Mouse (Mus musculus) thymus, postnatal 0 days (tissue): ENCODE data around the gene Camta1. TPM values are rescaled to one million over a fixed set of nuclear protein-coding genes. Genes with fewer than 3 reads are reported as not detected.

Experiments used
- DNase-seq: peaks from one replicate; pipeline ENCODE4 v3.0.0-alpha.2; 2015; ENCODE audit warnings: low spot score
- polyA plus RNA-seq: library from polyadenylated mRNA; unstranded; fragments of >200 nt; fragmentation: Nextera tagmentation; extraction: Ambion mirVana; gene quantifications from 2 replicates; pipeline ENCODE4 v1.2.1, GENCODE M21; 2015

The Camta1 gene
- polyA plus RNA-seq, 1 experiment from 2014 or later: 122 TPM

- no peak for DNase-seq
Measured at GRCm38 (mm10) chr4:151222635-151223034, 639.0 kb downstream of the Camta1 start.

DNA sequence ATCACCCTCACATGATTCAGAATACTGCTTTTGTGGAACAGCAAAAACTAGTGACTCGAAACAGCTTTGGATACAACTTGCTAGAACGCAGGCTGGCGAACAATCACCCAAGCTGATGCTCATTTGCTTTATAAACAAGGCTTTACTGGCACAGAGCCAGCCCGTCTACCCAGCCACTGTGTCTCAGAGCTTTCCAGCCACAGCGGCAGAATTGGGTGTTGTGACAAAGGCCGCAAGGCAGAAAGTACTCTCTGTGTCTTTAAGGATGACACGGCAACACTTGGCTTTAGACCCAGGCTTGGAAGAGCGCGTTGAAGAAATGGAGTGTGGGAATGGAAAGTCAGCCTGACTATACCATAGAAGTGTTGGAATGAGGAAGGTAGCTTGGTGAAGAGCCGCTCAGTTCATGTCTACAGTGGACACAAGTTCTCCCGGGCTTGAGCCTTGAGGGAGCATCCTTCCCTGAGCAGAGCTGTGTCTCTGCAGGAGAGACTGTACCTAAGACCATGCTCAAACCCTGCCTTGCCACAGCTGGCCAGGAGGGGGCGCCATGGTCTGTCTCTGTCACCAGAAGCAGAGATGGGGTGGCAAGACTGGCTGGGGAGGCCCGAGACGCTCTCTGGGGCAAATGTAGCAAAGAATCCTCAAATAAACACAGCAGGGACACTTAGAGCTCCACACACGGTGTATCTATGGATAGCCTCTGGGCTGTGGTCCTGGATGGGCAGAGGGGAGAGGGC, 645.0 kb downstream of the Camta1 start:
- DNase-seq: no peak

DNA sequence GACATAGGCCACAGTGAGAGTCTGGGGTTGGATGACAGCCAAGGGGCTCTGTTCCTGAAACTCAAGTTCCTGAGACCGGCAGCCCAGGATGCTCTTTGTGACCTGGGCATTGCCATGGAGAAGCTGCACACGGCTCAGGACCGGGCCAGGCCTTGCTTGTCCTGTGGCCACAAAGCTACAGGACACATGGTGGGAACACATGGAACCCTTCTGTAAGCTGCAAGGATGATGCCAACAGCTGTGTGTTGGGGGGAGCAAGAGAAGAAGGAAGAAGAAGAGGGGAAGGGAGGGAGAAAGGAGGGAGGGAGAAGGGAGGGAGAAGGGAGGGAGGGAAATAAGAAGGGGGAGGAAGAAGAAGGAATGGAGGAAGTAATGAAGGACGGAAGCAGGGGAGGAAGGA, 645.8 kb downstream of the Camta1 start:
- no peak for DNase-seq

DNA sequence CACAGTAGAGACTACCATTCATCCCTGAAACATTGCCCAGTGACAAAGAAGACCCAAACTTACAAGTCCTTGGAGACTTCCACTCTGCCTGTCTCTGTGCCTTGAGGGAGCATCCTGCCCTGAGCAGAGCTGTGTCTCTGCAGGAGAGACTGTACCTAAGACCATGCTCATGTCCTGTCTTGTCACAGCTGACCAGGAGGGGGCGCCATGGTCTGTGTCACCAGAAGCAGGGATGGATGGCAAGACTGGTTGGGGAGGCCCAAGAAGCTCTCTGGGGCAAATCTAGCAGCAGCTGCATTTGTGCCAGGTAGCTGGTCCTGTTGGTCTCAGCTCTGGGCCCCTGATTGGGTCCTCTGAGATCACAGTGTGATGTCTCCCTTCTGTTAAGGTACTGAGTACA, 646.5 kb downstream of the Camta1 start:
- no peak for DNase-seq

DNA sequence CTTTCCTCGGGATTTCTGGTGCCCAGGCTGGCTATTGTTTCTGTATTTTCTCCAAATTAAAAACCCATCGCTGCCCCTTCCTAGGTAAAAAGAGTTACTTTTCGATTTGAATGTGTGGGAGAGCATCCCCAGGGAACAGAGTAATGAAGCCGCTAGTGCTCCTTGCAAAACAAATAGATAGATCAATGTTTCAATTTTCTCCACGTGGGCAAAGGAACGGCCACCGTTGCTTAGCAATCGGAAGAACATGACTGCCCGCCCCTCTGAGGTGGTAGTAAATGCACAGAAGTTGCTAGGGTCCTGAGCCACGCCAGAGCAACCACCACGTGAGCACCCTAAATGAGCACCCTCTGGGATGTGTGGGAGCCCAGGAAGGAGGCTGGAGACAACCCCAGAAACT, 648.2 kb downstream of the Camta1 start:
- no peak for DNase-seq

DNA sequence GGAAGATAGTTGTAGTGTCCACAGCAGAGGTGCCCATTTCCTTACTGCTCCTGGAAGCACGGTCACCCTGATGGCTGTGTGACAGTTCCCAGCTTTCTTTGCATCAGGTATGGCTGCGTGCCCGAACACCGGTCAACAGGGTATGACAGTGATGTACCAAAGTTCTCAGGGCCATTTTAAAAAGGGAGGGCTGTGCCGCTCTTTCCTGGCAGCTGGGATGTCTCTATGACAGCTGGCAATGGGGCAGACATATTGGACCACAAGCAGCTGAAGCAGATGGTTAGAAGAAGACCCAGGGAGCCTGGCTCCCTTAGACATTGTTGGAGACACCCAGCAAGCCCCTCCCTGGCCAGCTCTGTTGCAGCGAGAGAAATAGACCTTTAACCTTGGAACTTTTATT, 649.7 kb downstream of the Camta1 start:
- DNase-seq: no peak

DNA sequence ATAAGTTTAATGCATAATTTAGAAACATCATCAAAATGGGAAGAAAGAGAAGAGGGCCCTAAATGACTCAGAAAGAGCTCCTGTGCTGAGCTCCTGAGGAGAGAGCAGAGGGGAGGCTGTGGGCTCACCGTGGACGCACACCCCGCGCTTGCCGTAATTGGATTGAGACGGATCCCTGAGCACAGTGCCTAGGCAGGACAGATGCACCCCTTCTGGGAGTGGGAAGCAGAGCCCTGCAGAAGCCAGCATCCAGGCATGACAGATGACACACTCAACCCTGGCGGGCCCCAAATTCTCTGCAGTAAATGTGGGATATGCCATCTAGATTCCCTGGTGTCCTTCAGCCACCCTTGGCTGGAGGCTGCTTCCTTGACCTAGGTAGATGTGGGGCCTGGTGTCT, 654.1 kb downstream of the Camta1 start:
- no peak for DNase-seq

- DNase-seq: no peak
Measured at GRCm38 (mm10) chr4:151202891-151203290, 658.8 kb downstream of the Camta1 start.

- DNase-seq: no peak
Measured at GRCm38 (mm10) chr4:151200316-151200715, 661.4 kb downstream of the Camta1 start.

DNA sequence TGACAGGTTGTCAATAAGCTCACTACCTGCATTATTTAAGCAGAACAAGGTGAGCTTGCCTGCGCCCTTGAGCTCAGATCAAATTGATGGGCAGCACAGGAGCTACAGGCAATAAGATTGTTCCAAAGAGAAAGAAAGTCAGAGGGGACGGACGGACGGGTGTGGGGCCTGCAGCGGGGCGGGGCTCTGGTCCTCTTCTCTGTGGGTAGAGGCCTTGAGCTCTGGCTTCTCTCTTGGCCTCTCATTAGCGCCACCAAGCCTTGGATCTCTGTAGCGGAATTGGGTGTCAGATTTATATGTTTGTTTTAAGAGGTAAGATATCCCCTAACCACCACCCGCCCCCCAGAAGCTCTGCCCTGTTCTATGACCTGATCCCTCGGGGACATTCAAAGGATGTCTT, 666.5 kb downstream of the Camta1 start:
- no peak for DNase-seq

- no peak for DNase-seq
Measured at GRCm38 (mm10) chr4:151194715-151195097, 667.0 kb downstream of the Camta1 start.

GRCm38 (mm10) chr4:151194030-151194714, 667.5 kb downstream of the Camta1 start:
- DNase-seq: no peak

DNA sequence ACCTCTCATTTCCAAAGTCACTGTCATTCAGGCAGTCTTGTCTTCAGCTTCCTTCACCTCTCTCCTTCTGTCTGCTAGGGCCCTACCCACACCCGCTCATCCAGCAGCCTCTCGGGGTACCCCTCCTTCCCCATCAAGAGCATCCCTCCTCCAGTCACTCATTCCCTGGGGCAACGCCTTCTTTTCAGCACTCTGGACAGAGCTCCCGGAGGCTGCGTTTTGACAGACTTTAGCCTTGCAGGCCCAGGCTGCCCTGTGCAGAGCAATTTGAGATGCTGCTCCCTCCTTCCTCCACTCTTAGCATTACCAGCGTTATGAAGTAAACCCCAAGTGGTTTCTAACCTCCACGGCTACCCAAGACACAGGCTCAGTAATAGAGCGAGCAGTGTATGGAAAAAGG, 675.2 kb downstream of the Camta1 start:
- DNase-seq: peak; percentile 24

DNA sequence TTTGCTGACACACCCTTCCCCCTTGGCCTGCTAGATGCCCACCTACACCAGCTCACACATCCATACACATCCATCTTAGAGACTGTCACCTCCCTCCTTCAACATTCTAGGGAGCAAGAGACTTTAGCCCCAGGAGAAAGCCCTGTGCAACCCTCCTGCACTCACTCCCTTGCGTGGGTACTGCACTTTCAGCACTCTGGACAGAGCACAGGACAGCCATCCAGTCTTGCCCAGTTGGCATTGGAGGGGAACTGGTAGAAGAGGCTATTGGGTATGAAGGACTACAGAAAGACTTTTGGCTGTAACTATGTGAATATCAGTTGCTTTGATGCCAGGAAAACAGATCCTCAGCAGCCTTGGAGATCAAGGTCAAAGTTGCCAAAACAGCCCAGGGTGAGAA, 675.9 kb downstream of the Camta1 start:
- DNase-seq: no peak

DNA sequence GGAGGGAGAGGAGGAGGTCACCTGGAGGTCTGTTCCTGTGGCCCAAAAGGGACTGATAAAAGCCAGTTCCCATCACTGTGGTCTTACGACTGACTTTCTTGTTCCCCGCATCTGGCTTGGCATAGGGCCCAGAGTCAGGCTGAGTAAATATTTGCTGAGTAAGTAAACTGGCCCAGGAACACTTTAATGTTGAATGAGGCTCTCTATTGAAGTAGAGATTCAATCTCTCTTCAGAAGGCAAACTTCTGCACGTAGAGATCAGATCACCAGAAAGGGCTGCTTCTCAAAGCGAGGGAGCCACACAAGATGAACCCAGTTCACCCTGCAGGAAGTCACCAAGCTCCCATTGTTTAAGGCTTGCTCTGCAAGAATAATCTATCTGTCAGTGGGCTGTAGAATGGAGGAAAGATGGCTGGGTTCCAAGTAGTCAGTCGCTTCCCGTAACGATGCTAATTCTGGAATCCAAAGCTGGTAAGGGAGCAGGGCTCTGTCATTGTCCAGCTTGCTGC, 681.2 kb downstream of the Camta1 start:
- no peak for DNase-seq

- DNase-seq: no peak
Measured at GRCm38 (mm10) chr4:151179639-151180038, 682.0 kb downstream of the Camta1 start.

- DNase-seq: no peak
Measured at GRCm38 (mm10) chr4:151178970-151179378, 682.7 kb downstream of the Camta1 start.

GRCm38 (mm10) chr4:151172526-151172925, 689.1 kb downstream of the Camta1 start:
- DNase-seq: no peak

GRCm38 (mm10) chr4:151171117-151171516, 690.6 kb downstream of the Camta1 start:
- no peak for DNase-seq

DNA sequence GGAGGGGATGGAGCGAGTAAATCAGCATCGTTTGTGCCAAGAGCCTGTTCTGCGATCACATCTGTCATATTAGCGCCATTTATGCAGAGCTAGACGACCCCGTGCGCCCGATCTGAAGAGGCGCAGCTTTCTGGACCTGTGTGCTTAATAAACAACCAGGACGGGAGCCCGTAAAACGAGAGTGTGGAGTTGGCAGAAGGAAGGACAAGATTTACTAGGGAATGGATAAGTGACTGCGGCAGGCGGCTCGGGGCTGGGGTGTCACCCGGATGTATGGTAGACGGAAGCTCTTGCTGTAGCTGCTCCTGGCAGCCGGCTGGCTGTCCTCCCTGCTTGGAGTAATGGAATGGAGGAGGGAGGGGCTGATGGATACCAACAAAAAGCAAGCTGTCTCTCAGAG, 691.0 kb downstream of the Camta1 start:
- no peak for DNase-seq

GRCm38 (mm10) chr4:151166969-151167368, 694.7 kb downstream of the Camta1 start:
- DNase-seq: no peak

GRCm38 (mm10) chr4:151165539-151165938, 696.1 kb downstream of the Camta1 start:
- DNase-seq: no peak

DNA sequence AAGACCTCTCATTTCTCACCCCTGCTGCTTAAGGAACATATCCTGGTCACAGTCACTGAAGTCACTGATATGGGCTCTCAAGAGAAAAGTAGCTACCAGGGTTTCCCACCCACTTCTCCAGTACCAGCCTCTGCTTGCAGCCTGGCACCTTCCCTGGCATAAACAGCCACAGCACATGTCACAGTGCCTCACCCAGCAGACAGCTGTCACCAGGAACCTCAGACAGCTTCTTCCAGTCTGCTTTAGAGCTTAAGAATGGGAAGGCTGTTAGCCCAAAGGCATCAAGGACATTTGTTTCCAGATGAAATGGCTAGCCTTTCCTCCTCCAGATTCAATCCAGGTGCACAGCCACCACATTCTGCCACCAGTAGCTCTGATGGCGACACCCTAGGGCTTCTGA, 697.4 kb downstream of the Camta1 start:
- DNase-seq: no peak
